Mouse (Mus musculus) megakaryocyte-erythroid progenitor cell, adult 5-6 weeks (primary cell): ENCODE data around the gene Rcn1. TPM values are rescaled to one million over a fixed set of nuclear protein-coding genes. Genes with fewer than 3 reads are reported as not detected.

Experiments
- ATAC-seq: replicated peaks from 2 replicates; pipeline ENCODE4 v1.8.0; 2016; ENCODE audit warnings: mild to moderate bottlenecking, inconsistent platforms; ENCODE audit not compliant: severe bottlenecking, poor library complexity, low FRiP score, low TSS enrichment
- total RNA-seq, 2 experiments: library from RNA; stranded (forward) in 1 of 2; stranded (reverse) in 1 of 2; fragments of 200-1000, 215-1000 nt in 1 of 2; fragments of >200 nt in 1 of 2; fragmentation: Nextera tagmentation in 1 of 2; gene quantifications; 2 replicates each; pipeline ENCODE4 v1.2.3; 2014 to 2017

The Rcn1 gene
- total RNA-seq, 2 experiments from 2014 or later = 17.4 to 31.7 TPM

GRCm38 (mm10) chr2:105397446-105398211 is 1.5 kb downstream of the Rcn1 start:
- no peak for ATAC-seq

- ATAC-seq = no peak
Observed at GRCm38 (mm10) chr2:105396066-105396465, 3.1 kb downstream of the Rcn1 start.

GRCm38 (mm10) chr2:105394375-105394774 is 4.7 kb downstream of the Rcn1 start:
- no peak for ATAC-seq

- ATAC-seq = no peak
Observed at GRCm38 (mm10) chr2:105392514-105392913, 6.6 kb downstream of the Rcn1 start.

- ATAC-seq = no peak
Observed at GRCm38 (mm10) chr2:105391414-105391784, 7.7 kb downstream of the Rcn1 start.

GRCm38 (mm10) chr2:105390653-105391413 is 8.3 kb downstream of the Rcn1 start:
- 0 out of 2 replicates have a peak, but pooled peaks have one; percentile 32 for ATAC-seq

- no peak for ATAC-seq
Observed at GRCm38 (mm10) chr2:105389007-105389890, 9.9 kb downstream of the Rcn1 start.

GRCm38 (mm10) chr2:105386418-105386817 is 12.7 kb downstream of the Rcn1 start:
- no peak for ATAC-seq

GRCm38 (mm10) chr2:105384998-105385397 is 14.1 kb downstream of the Rcn1 start:
- no peak for ATAC-seq

GRCm38 (mm10) chr2:105383063-105383462 is 16.1 kb downstream of the Rcn1 start:
- ATAC-seq = no peak

- ATAC-seq = no peak
Observed at GRCm38 (mm10) chr2:105380757-105381319, 18.3 kb downstream of the Rcn1 start.

- no peak for ATAC-seq
Observed at GRCm38 (mm10) chr2:105379682-105380081, 19.4 kb downstream of the Rcn1 start.

GRCm38 (mm10) chr2:105375705-105376104 is 23.4 kb downstream of the Rcn1 start:
- no peak for ATAC-seq

- no peak for ATAC-seq
Observed at GRCm38 (mm10) chr2:105375261-105375660, 23.9 kb downstream of the Rcn1 start.

GRCm38 (mm10) chr2:105373658-105374057 is 25.5 kb downstream of the Rcn1 start:
- no peak for ATAC-seq

GRCm38 (mm10) chr2:105372727-105373126 is 26.4 kb downstream of the Rcn1 start:
- no peak for ATAC-seq

GRCm38 (mm10) chr2:105372156-105372555 is 27.0 kb downstream of the Rcn1 start:
- ATAC-seq = no peak

- ATAC-seq = no peak
Observed at GRCm38 (mm10) chr2:105370698-105371097, 28.4 kb downstream of the Rcn1 start.

GRCm38 (mm10) chr2:105370240-105370639 is 28.9 kb downstream of the Rcn1 start:
- ATAC-seq = no peak
